Mouse (Mus musculus) forebrain, embryonic 13.5 days (tissue): ENCODE measurements around the gene Cpped1. TPM values are rescaled to one million over a fixed set of nuclear protein-coding genes. Genes with fewer than 3 reads are reported as not detected.

Experiments used
- ATAC-seq: fragments of 200-750 bp; cut with Nextera tagmentation; 2 replicates; pipeline ENCODE4 v1.8.0; 2017
- H3K27ac ChIP-seq: fragments of 300-500 bp; sonication (generic); 2 replicates; pipeline ENCODE4 v1.5.1; 2015; ENCODE audit warnings: inconsistent platforms, mild to moderate bottlenecking, moderate library complexity
- H3K27me3 ChIP-seq: fragments of 300-500 bp; sonication (generic); 2 replicates; pipeline ENCODE4 v1.6.1; 2015; ENCODE audit warnings: mild to moderate bottlenecking, inconsistent platforms
- H3K36me3 ChIP-seq: fragments of 300-500 bp; sonication (generic); 2 replicates; pipeline ENCODE4 v1.6.1; 2015; ENCODE audit warnings: mild to moderate bottlenecking, inconsistent platforms; ENCODE audit not compliant: poor library complexity, severe bottlenecking
- H3K4me1 ChIP-seq: fragments of 300-500 bp; sonication (generic); 2 replicates; pipeline ENCODE4 v1.6.1; 2015; ENCODE audit warnings: inconsistent platforms
- H3K4me2 ChIP-seq: fragments of 300-500 bp; sonication (generic); 2 replicates; pipeline ENCODE4 v1.6.1; 2015; ENCODE audit warnings: inconsistent platforms, mild to moderate bottlenecking, moderate library complexity
- H3K4me3 ChIP-seq: fragments of 300-500 bp; sonication (generic); 2 replicates; pipeline ENCODE4 v1.5.1; 2015; ENCODE audit warnings: mild to moderate bottlenecking, inconsistent platforms
- H3K9ac ChIP-seq: fragments of 300-500 bp; sonication (generic); 2 replicates; pipeline ENCODE4 v1.6.1; 2015; ENCODE audit warnings: mild to moderate bottlenecking, inconsistent platforms
- H3K9me3 ChIP-seq: fragments of 300-500 bp; sonication (generic); replicated peaks from 2 replicates; pipeline ENCODE4 v1.6.1; 2016; ENCODE audit warnings: inconsistent platforms
- WGBS: fragments of 180-500 bp; shearing (Covaris S2); methylation state at CpG from one replicate; pipeline ENCODE4 v1.1.7; 2015; 5-methylcytosine and 5-hydroxymethylcytosine counted together
- polyA plus RNA-seq: library from polyadenylated mRNA; unstranded; fragments of >200 nt; fragmentation: Nextera tagmentation; extraction: Ambion mirVana; gene quantifications from 2 replicates; pipeline ENCODE4 v1.2.1, GENCODE M21; 2015

Gene Cpped1
- 11.9 and 13.7 TPM in 2 replicates for polyA plus RNA-seq

DNA sequence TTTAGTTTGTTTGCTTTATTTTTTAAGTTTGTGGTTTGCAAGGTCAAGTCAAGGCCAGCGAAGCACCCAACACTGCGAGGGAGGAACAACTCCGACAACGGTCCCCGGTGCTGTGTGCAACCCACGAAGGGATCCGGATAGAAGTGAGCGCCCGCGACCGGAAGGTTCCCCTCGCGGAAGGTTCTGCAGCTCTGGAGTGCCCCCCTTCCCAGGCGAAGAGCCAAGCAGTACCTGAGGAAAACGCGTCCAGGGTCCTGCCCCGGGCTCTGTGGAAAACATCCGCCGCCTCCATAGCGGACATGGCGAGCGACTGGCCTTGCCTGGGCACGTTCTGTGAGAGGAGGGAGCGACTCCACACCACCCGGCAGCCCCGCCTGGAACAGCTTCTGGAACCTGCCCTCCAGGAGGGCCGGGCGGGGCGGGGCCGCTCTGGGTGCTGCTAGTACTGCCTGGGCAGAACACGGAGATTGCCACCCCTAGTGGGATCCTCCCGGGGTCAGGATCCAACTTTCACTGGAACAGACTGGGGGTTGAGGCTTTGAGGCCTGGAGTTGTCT lies at the start of gene Cpped1:
TSS of gene Cpped1 (minus strand) at position 411 of the 557 bp plus-strand sequence.
- Histone ChIP-seq H3K27ac (peak within 1 kb of the TSS; percentile 62), H3K36me3 (no peaks in the 10 kb centered on the region), H3K27me3 (no peaks in the 10 kb centered on the region), H3K9me3 (no peaks in the 10 kb centered on the region), H3K4me1 (peaks cover 11% of the 10 kb centered on the region), H3K9ac (peak within 1 kb of the TSS; percentile 76), H3K4me2 (peak within 1 kb of the TSS; percentile 64), H3K4me3 (peak within 1 kb of the TSS; percentile 63)
- peak; percentile 96 for ATAC-seq
- under 1% methylated on average over 32 of the region's 32 CpGs for WGBS

- H3K4me3 ChIP-seq, result no peak overlapping the region
- no peak overlapping the region for H3K9ac ChIP-seq
- H3K27ac ChIP-seq, result no peak overlapping the region
- no peaks in the 10 kb centered on the region for H3K27me3 ChIP-seq
- no peak overlapping the region for H3K4me2 ChIP-seq
- no peaks in the 10 kb centered on the region for H3K4me1 ChIP-seq
- H3K9me3 ChIP-seq, result no peaks in the 10 kb centered on the region
- ATAC-seq, result no peak
- no peaks in the 10 kb centered on the region for H3K36me3 ChIP-seq
Measured at GRCm38 (mm10) chr16:11940477-11940876, 31.2 kb upstream of the Cpped1 start.

DNA sequence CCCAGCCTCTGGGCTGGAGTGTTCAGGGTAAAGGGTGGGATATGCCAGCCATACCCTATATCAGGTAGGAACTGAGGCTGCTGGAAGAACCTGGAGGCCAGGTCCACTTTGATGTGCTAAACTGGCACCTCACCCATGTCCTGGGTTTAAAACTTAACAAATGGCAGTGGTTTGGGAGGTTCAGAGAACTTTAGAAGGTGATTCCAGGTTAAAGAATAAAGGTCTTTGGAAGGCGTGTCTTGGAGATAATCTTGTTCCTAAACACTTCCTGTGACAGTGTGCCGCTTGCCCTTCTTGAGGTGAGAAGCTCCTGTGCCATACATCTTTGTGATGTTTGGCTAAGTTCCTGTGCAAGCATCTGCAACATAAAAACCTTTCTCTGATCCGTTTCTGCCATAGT lies 1.6 kb upstream of the Cpped1 start:
- no peaks in the 10 kb centered on the region for H3K9me3 ChIP-seq
- no peak overlapping the region for H3K27ac ChIP-seq
- H3K4me2 ChIP-seq, result no peak overlapping the region
- ATAC-seq, result no peak
- 82% methylated on average over 3 of the region's 3 CpGs for WGBS
- H3K4me3 ChIP-seq, result no peak overlapping the region
- peaks cover 11% of the 10 kb centered on the region for H3K4me1 ChIP-seq
- H3K9ac ChIP-seq, result no peak overlapping the region
- H3K27me3 ChIP-seq, result no peaks in the 10 kb centered on the region
- no peaks in the 10 kb centered on the region for H3K36me3 ChIP-seq

- peak overlapping the region; percentile 64; the same call in 1 of the 2 replicates for H3K4me2 ChIP-seq
- 74% methylated on average over 3 of the region's 3 CpGs for WGBS
- no peaks in the 10 kb centered on the region for H3K27me3 ChIP-seq
- H3K36me3 ChIP-seq, result no peaks in the 10 kb centered on the region
- no peak overlapping the region for H3K9ac ChIP-seq
- H3K27ac ChIP-seq, result no peak overlapping the region
- no peaks in the 10 kb centered on the region for H3K9me3 ChIP-seq
- H3K4me3 ChIP-seq, result no peak overlapping the region
- ATAC-seq, result no peak
- peaks cover 11% of the 10 kb centered on the region for H3K4me1 ChIP-seq
Measured at GRCm38 (mm10) chr16:11909817-11910216, 572 bp upstream of the Cpped1 start.

- Histone ChIP-seq H3K27me3 (no peaks in the 10 kb centered on the region), H3K4me1 (peaks cover 11% of the 10 kb centered on the region), H3K9ac (peak overlapping the region; percentile 76), H3K27ac (peak overlapping the region; percentile 62), H3K9me3 (no peaks in the 10 kb centered on the region), H3K36me3 (no peaks in the 10 kb centered on the region), H3K4me2 (peak overlapping the region; percentile 64), H3K4me3 (peak overlapping the region; percentile 63)
- WGBS, result 27% methylated on average over 11 of the region's 11 CpGs
- ATAC-seq, result peak; percentile 60
Measured at GRCm38 (mm10) chr16:11908461-11909014, 707 bp downstream of the Cpped1 start.

- Histone ChIP-seq H3K27ac (no peak overlapping the region), H3K4me3 (no peak overlapping the region), H3K36me3 (no peaks in the 10 kb centered on the region), H3K27me3 (no peaks in the 10 kb centered on the region), H3K9ac (0 out of 2 replicates have a peak overlapping the region, but pooled peaks have one; percentile 76), H3K4me2 (peak overlapping the region; percentile 64), H3K4me1 (peaks cover 11% of the 10 kb centered on the region), H3K9me3 (no peaks in the 10 kb centered on the region)
- no peak for ATAC-seq
- WGBS, result 76% methylated on average over 4 of the region's 4 CpGs
Measured at GRCm38 (mm10) chr16:11907816-11908215, 1.4 kb downstream of the Cpped1 start.

DNA sequence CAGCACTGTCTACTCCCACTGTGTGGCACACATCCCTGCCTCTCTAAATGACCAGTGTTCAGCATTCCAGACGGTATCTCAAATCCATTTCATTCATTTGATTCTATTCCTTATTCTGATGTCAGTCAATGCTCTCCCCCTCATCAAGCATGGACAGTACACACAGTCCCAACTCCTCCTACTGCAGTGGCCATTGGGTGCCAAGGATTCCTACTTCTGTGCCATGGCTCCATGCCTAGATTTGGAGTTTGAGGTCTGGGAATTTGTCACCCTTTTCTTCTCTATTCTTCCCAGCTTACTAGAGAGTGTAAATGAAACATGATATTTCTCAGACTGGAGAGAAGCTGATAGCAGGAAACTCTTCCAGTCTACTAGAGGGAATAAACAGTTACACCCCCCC lies 2.3 kb downstream of the Cpped1 start:
- no peak for ATAC-seq
- H3K4me3 ChIP-seq, result no peak overlapping the region
- H3K27ac ChIP-seq, result no peak overlapping the region
- H3K27me3 ChIP-seq, result no peaks in the 10 kb centered on the region
- peaks cover 11% of the 10 kb centered on the region for H3K4me1 ChIP-seq
- no peaks in the 10 kb centered on the region for H3K36me3 ChIP-seq
- WGBS, result 83% methylated on average over 1 of the region's 1 CpGs
- no peaks in the 10 kb centered on the region for H3K9me3 ChIP-seq
- no peak overlapping the region for H3K9ac ChIP-seq
- no peak overlapping the region for H3K4me2 ChIP-seq

DNA sequence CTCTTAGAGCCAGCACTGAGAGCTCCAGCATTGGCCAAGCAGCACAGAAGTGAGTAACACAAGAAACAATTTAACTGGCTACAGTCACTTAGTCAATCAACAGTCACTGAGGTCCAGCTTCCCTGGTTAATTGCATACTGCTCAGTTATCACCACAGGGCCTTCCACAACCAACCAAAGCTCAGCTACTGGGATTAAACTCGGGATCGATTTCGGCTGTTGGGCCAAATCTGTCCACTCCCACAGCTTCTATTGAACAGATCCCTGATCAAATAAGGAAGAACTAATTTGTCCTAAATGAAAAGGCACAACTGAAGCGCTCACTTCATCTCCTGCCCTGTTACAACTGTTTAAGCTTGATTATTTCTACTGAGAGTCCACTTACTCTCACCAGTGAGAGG lies 4.0 kb downstream of the Cpped1 start:
- Histone ChIP-seq H3K4me3 (no peak overlapping the region), H3K27me3 (no peaks in the 10 kb centered on the region), H3K36me3 (no peaks in the 10 kb centered on the region), H3K4me2 (no peak overlapping the region), H3K9ac (no peak overlapping the region), H3K9me3 (no peaks in the 10 kb centered on the region), H3K27ac (no peak overlapping the region), H3K4me1 (peaks cover 11% of the 10 kb centered on the region)
- no peak for ATAC-seq
- 83% methylated on average over 4 of the region's 4 CpGs for WGBS

GRCm38 (mm10) chr16:11902007-11902406 lies 7.2 kb downstream of the Cpped1 start:
- Histone ChIP-seq H3K27ac (no peak overlapping the region), H3K4me1 (no peaks in the 10 kb centered on the region), H3K9ac (no peak overlapping the region), H3K4me3 (no peak overlapping the region), H3K36me3 (no peaks in the 10 kb centered on the region), H3K27me3 (no peaks in the 10 kb centered on the region), H3K9me3 (no peaks in the 10 kb centered on the region), H3K4me2 (no peak overlapping the region)
- 94% methylated on average over 7 of the region's 7 CpGs for WGBS
- no peak for ATAC-seq

DNA sequence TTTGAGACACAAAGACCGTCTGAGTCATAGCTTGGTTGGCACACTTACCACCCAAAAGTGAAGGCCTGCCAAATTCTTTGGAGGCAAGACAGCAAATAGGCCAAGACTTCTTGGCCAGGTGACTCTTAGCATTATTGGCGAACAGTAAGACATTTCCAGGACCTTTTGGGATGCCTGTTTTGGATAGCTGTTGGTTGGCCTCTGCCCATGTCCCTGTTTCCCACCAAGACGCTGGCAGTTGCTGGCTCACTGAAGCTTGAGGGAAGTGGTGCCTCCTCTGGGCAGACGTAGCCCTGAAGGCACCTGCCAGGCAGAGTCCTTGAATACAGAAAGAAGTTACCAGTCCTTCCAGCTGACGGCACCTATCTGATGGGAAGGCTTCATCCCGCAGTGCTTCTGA lies 8.9 kb downstream of the Cpped1 start:
- Histone ChIP-seq H3K9ac (no peak overlapping the region), H3K27me3 (no peaks in the 10 kb centered on the region), H3K4me2 (no peak overlapping the region), H3K9me3 (no peaks in the 10 kb centered on the region), H3K36me3 (no peaks in the 10 kb centered on the region), H3K4me3 (no peak overlapping the region), H3K27ac (no peak overlapping the region), H3K4me1 (no peaks in the 10 kb centered on the region)
- WGBS, result 89% methylated on average over 6 of the region's 6 CpGs
- no peak for ATAC-seq

- no peak for ATAC-seq
Measured at GRCm38 (mm10) chr16:11896411-11896810, 12.8 kb downstream of the Cpped1 start.

DNA sequence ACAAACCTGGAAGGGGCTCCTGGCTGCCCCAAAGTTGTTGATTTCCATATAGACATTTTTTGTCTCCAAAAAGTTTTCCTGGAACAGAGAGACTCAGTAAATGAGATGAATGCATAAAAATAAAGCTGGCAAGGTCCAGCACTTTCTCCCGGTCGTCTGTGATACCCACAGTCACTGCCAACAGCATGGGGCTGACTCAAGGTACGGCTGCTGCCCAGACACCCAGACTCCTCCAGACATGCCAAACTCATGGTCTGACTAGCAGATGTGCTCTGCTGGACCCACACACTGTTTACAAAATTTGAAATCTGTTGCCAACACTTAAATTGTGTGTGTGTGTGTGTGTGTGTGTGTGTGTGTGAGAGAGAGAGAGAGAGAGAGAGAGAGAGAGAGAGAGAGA lies 14.4 kb downstream of the Cpped1 start:
- WGBS, result 82% methylated on average over 3 of the region's 3 CpGs
- no peak for ATAC-seq

More at GRCm38 (mm10) chr16:11896411-11896810, 12.8 kb downstream of the Cpped1 start:
- no peaks in the 10 kb centered on the region for H3K27me3 ChIP-seq
- WGBS, result 86% methylated on average over 5 of the region's 5 CpGs
- H3K36me3 ChIP-seq, result no peaks in the 10 kb centered on the region
- H3K4me3 ChIP-seq, result no peak overlapping the region
- no peak overlapping the region for H3K9ac ChIP-seq
- no peak overlapping the region for H3K27ac ChIP-seq
- no peak overlapping the region for H3K4me2 ChIP-seq
- H3K9me3 ChIP-seq, result no peaks in the 10 kb centered on the region
- H3K4me1 ChIP-seq, result no peaks in the 10 kb centered on the region

DNA sequence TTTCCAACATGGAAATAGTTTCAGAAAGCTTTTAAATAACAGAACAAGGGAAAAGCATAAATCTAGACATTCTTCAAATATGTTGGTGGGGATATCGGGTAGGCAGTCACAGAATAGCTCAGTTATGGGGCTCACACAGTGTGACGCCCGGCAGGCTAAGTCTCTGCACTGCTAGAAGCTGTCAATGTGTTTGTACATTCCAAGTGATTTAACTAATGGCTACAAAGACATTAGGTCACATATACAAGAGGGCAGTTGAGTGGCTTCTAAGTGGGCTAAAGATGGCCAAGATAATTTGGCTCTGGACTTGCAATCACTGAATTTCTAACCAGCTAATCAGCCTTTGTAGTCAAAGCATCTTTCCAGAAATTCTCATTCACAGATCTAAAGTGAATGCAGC lies 19.1 kb downstream of the Cpped1 start:
- no peaks in the 10 kb centered on the region for H3K9me3 ChIP-seq
- 0 out of 2 replicates have a peak, but pooled peaks cover 7% of the 10 kb centered on the region for H3K36me3 ChIP-seq
- 64% methylated on average over 3 of the region's 3 CpGs for WGBS
- ATAC-seq, result no peak
- H3K4me3 ChIP-seq, result no peak overlapping the region
- no peak overlapping the region for H3K4me2 ChIP-seq
- H3K27ac ChIP-seq, result no peak overlapping the region
- no peaks in the 10 kb centered on the region for H3K27me3 ChIP-seq
- no peak overlapping the region for H3K9ac ChIP-seq
- H3K4me1 ChIP-seq, result no peaks in the 10 kb centered on the region

More for the DNA sequence above, 14.4 kb downstream of the Cpped1 start:
- Histone ChIP-seq H3K9ac (no peak overlapping the region), H3K36me3 (no peaks in the 10 kb centered on the region), H3K4me3 (no peak overlapping the region), H3K4me1 (no peaks in the 10 kb centered on the region), H3K4me2 (no peak overlapping the region), H3K27ac (no peak overlapping the region), H3K27me3 (no peaks in the 10 kb centered on the region), H3K9me3 (no peaks in the 10 kb centered on the region)
